Mouse (Mus musculus): ENCODE data around the gene Dhdh.

DNA sequence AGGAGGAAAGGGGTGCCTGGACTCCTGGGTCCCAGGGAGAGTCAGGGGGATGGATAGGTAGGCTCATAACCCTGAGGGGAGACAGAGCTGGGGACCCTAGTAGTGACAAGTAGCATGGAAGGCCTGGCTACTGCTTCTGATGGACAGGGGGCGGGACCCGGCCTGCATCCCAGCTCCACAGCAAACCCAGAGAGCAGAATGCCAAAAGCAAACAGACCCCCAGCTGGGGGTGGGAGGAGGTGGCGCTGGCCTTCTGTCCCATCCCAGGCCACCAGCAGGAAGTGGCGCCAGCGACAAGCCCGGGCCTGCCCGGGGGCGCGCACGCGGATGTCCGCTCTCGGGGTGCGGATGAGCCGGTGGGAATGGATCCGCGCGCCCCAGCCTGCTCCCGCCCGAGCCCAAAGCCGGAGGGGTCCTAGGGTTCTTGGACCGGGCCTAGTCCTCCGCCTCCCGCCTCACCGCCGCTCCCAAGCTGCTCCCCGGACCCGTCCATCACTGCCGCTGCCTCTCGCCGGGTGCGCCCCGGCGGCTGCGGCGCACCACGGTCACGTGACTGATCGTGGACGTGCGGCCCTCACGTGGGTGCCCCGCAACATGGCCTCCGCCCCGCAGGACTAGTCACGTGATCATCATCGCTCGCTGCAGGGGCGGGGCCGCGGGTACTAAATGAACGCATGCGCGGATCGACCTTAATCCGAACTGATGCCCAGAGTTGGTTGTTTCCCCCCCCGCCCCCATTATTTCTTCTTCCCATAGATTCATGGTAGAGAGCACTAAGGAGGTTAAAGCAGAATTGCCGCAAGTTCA, 22.1 kb downstream of the Dhdh start, which contains the start of gene Bax:
- TF ChIP-seq CEBPB (IDR thresholded peaks at IDR 0.05; ENCODE audit: insufficient read depth, poor library complexity, severe bottlenecking): no peak
- peak; percentile 89 for TF ChIP-seq POLR2AphosphoS2 (IDR thresholded peaks at IDR 0.05; ENCODE audit: insufficient read length, low read depth)
- peak; percentile 91 for TF ChIP-seq POLR2A (IDR thresholded peaks at IDR 0.05; ENCODE audit: insufficient read length, low read depth)
- TF ChIP-seq USF1 (IDR thresholded peaks at IDR 0.05; ENCODE audit: low read depth): peak; percentile 98
- no peak for TF ChIP-seq MAX (IDR thresholded peaks at IDR 0.05; ENCODE audit: low read depth)
- no peak for TF ChIP-seq TCF12 (IDR thresholded peaks at IDR 0.05; ENCODE audit: insufficient read depth, poor library complexity, severe bottlenecking)
- TF ChIP-seq E2F4 (IDR thresholded peaks at IDR 0.05; ENCODE audit: insufficient read depth): no peak
- no peak for TF ChIP-seq SRF (IDR thresholded peaks at IDR 0.05; ENCODE audit: control insufficient read depth, insufficient read length, low read depth)
- peak in 1 of 3 experiments; percentile 19 for TF ChIP-seq MYOD1 (IDR thresholded peaks at IDR 0.05; ENCODE audit: control insufficient read depth in 1 of 3, insufficient read length in 2 of 3, low read depth in 2 of 3)

Data from myocyte (in vitro differentiated cells).